Mouse (Mus musculus): ENCODE results near the gene Tmem200b. TPM values are rescaled to one million over a fixed set of nuclear protein-coding genes. Genes with fewer than 3 reads are reported as not detected.
A peak's percentile ranks its signal among the peaks of the same experiment; 100 is the strongest.

Gene Tmem200b
- total and polyA plus RNA-seq, 2 experiments from 2014 or later = 0.33 to 2.5 TPM

GRCm38 (mm10) chr4:131916425-131916824, 5.1 kb upstream of the Tmem200b start:
- Histone ChIP-seq H3K36me3 (ENCODE audit: insufficient read depth) (no peaks in the 10 kb centered on the region), H3K4me3 (ENCODE audit: low read depth, low read length) (no peak overlapping the region), H3K9me3 (ENCODE audit: low read length) (no peaks in the 10 kb centered on the region), H3K9ac (no peak overlapping the region), H3K4me2 (ENCODE audit: low read depth) (no peak overlapping the region), H3K4me1 (ENCODE audit: insufficient read depth) (no peaks in the 10 kb centered on the region), H3K27ac (ENCODE audit: low read depth, low read length) (no peak overlapping the region), H3K27me3 (ENCODE audit: insufficient read depth, low read length) (peaks cover 80% of the 10 kb centered on the region)
- WGBS = 9% methylated on average over 15 of the region's 15 CpGs
- ATAC-seq (peak; percentile 47; the same call in 1 of the 2 replicates), DNase-seq (peak; percentile 56)
- TF ChIP-seq CTCF (IDR thresholded peaks at IDR 0.05; ENCODE audit: low read depth) = peak; percentile 77

GRCm38 (mm10) chr4:131917010-131917555, 4.5 kb upstream of the Tmem200b start:
- Histone ChIP-seq H3K36me3 (ENCODE audit: insufficient read depth) (no peaks in the 10 kb centered on the region), H3K4me3 (ENCODE audit: low read depth, low read length) (no peak overlapping the region), H3K9me3 (ENCODE audit: low read length) (no peaks in the 10 kb centered on the region), H3K27ac (ENCODE audit: low read depth, low read length) (no peak overlapping the region), H3K9ac (no peak overlapping the region), H3K4me1 (ENCODE audit: insufficient read depth) (no peaks in the 10 kb centered on the region), H3K4me2 (ENCODE audit: low read depth) (no peak overlapping the region), H3K27me3 (ENCODE audit: insufficient read depth, low read length) (peaks cover 85% of the 10 kb centered on the region)
- TF ChIP-seq CTCF (IDR thresholded peaks at IDR 0.05; ENCODE audit: low read depth) = no peak
- DNase-seq = no peak
- WGBS = 82% methylated on average over 10 of the region's 10 CpGs
- ATAC-seq = no peak

GRCm38 (mm10) chr4:131918026-131918533, 3.5 kb upstream of the Tmem200b start:
- whole genome bisulfite sequencing = 72% methylated on average over 7 of the region's 7 CpGs
- H3K27me3 ChIP-seq (ENCODE audit: insufficient read depth, low read length) = peaks cover 86% of the 10 kb centered on the region

GRCm38 (mm10) chr4:131918711-131919500, 2.7 kb upstream of the Tmem200b start:
- ATAC-seq (no peak), DNase-seq (no peak)
- Histone ChIP-seq H3K4me3 (ENCODE audit: low read depth, low read length) (no peak overlapping the region), H3K27me3 (ENCODE audit: insufficient read depth, low read length) (peaks cover 79% of the 10 kb centered on the region), H3K4me1 (ENCODE audit: insufficient read depth) (no peaks in the 10 kb centered on the region), H3K4me2 (ENCODE audit: low read depth) (no peak overlapping the region), H3K9me3 (ENCODE audit: low read length) (no peaks in the 10 kb centered on the region), H3K27ac (ENCODE audit: low read depth, low read length) (no peak overlapping the region), H3K36me3 (ENCODE audit: insufficient read depth) (no peaks in the 10 kb centered on the region; the same call in 1 of the 2 replicates), H3K9ac (no peak overlapping the region)
- 32% methylated on average over 15 of the region's 15 CpGs for WGBS
- no peak for TF ChIP-seq CTCF (IDR thresholded peaks at IDR 0.05; ENCODE audit: low read depth)

More at GRCm38 (mm10) chr4:131918026-131918533, 3.5 kb upstream of the Tmem200b start:
- TF ChIP-seq CTCF (IDR thresholded peaks at IDR 0.05; ENCODE audit: low read depth) = no peak
- no peak overlapping the region for H3K4me3 ChIP-seq (ENCODE audit: low read depth, low read length)
- H3K27ac ChIP-seq (ENCODE audit: low read depth, low read length) = no peak overlapping the region
- no peak for ATAC-seq
- H3K4me2 ChIP-seq (ENCODE audit: low read depth) = no peak overlapping the region
- H3K4me1 ChIP-seq (ENCODE audit: insufficient read depth) = no peaks in the 10 kb centered on the region
- DNase-seq = no peak
- H3K36me3 ChIP-seq (ENCODE audit: insufficient read depth) = no peaks in the 10 kb centered on the region; the same call in 1 of the 2 replicates
- H3K9me3 ChIP-seq (ENCODE audit: low read length) = no peaks in the 10 kb centered on the region
- H3K9ac ChIP-seq = no peak overlapping the region

GRCm38 (mm10) chr4:131919506-131920140, 1.9 kb upstream of the Tmem200b start:
- no peak overlapping the region for H3K4me2 ChIP-seq (ENCODE audit: low read depth)
- DNase-seq (no peak), ATAC-seq (no peak)
- H3K27me3 ChIP-seq (ENCODE audit: insufficient read depth, low read length) = peaks cover 75% of the 10 kb centered on the region
- no peak for TF ChIP-seq CTCF (IDR thresholded peaks at IDR 0.05; ENCODE audit: low read depth)
- no peak overlapping the region for H3K4me3 ChIP-seq (ENCODE audit: low read depth, low read length)
- H3K4me1 ChIP-seq (ENCODE audit: insufficient read depth) = no peaks in the 10 kb centered on the region
- H3K27ac ChIP-seq (ENCODE audit: low read depth, low read length) = no peak overlapping the region
- peaks cover 3% of the 10 kb centered on the region; the same call in 1 of the 2 replicates for H3K36me3 ChIP-seq (ENCODE audit: insufficient read depth)
- WGBS = 21% methylated on average over 15 of the region's 15 CpGs
- H3K9me3 ChIP-seq (ENCODE audit: low read length) = no peaks in the 10 kb centered on the region
- no peak overlapping the region for H3K9ac ChIP-seq

- TF ChIP-seq CTCF (IDR thresholded peaks at IDR 0.05; ENCODE audit: low read depth) = no peak
- peaks cover 73% of the 10 kb centered on the region for H3K27me3 ChIP-seq (ENCODE audit: insufficient read depth, low read length)
- peak overlapping the region; percentile 80; the same call in 1 of the 2 replicates for H3K4me2 ChIP-seq (ENCODE audit: low read depth)
- no peaks in the 10 kb centered on the region for H3K9me3 ChIP-seq (ENCODE audit: low read length)
- H3K36me3 ChIP-seq (ENCODE audit: insufficient read depth) = peaks cover 7% of the 10 kb centered on the region; the same call in 1 of the 2 replicates
- DNase-seq (peak; percentile 15), ATAC-seq (no peak)
- WGBS = 8% methylated on average over 45 of the region's 51 CpGs
- no peak overlapping the region for H3K27ac ChIP-seq (ENCODE audit: low read depth, low read length)
- H3K9ac ChIP-seq = no peak overlapping the region
- peak overlapping the region; percentile 49 for H3K4me3 ChIP-seq (ENCODE audit: low read depth, low read length)
- no peaks in the 10 kb centered on the region for H3K4me1 ChIP-seq (ENCODE audit: insufficient read depth)
Measured at GRCm38 (mm10) chr4:131920141-131920594, 1.4 kb upstream of the Tmem200b start.
